8 mouse cellular contexts compared by ENCODE assay signal in the genomic region with DNA sequence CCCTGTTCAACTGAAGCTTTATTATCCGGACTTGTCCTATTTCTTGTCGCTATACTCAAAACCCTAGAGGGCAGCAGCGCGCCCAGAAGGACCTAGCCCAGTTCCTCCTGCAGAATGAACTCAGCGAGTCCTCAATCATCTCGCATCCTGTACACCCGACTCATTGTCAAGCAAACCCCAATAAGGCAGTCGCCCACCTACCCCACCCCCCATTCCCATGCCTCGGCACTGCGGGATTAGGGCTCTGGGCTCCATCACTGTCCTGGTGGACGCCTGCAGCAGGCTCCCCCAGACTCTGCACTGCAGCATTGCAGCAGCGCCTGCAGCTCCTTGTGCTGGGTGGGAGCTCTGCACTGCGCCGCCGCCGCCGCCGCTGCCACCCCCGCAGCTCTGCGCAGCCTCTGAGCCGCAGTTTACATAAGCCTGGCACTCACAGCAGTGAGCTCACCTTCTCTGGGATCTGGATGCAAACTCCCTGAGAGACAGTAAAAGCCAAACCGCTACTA. TPM values are rescaled to one million over a fixed set of nuclear protein-coding genes. Genes with fewer than 3 reads are reported as not detected.
A peak's percentile ranks its signal among the peaks of the same experiment; 100 is the strongest.
DNase-seq lines count a peak whose midpoint lies in the region; ATAC-seq and TF ChIP-seq lines count a peak whose summit lies in the region.

No protein-coding gene starts in this region.

- peaks cover 23% of the 10 kb centered on the region for H3K4me1 ChIP-seq in E14TG2a.4 (replicated peaks; ENCODE audit: low read depth, low read length)
- H3K4me1 ChIP-seq in forebrain, embryonic 15.5 days, result peaks cover 9% of the 10 kb centered on the region; the same call in 1 of the 2 replicates
- H3K4me1 ChIP-seq in liver, postnatal 0 days (ENCODE audit: insufficient read depth), result peaks cover 6% of the 10 kb centered on the region; the same call in 1 of the 2 replicates

- peaks cover 16% of the 10 kb centered on the region; the same call in 1 of the 2 replicates for H3K27me3 ChIP-seq in E14TG2a.4 (ENCODE audit: insufficient read depth, low read length)
- no peaks in the 10 kb centered on the region for H3K27me3 ChIP-seq in forebrain, embryonic 15.5 days
- H3K27me3 ChIP-seq in liver, postnatal 0 days (ENCODE audit: insufficient read depth, low read length), result no peaks in the 10 kb centered on the region

- ATAC-seq in forebrain, embryonic 15.5 days (replicated peaks), result peak; percentile 99
- peak; percentile 80 for ATAC-seq in liver, postnatal 0 days
- ATAC-seq in neutrophil, adult 5-6 weeks (ENCODE audit: extremely low read depth, insufficient number of reproducible peaks, low FRiP score, poor library complexity, severe bottlenecking), result peak; percentile 80

- under 1% methylated on average over 22 of the region's 22 CpGs for WGBS in forebrain, embryonic 15.5 days
- WGBS in liver, postnatal 0 days (ENCODE audit: insufficient replicate concordance), result under 1% methylated on average over 22 of the region's 22 CpGs

- no peak; the same call in 1 of the 2 replicates for TF ChIP-seq CTCF in E14TG2a.4 (conservative IDR thresholded peaks at IDR 0.05; ENCODE audit: low read length)
- peak; percentile 67 for TF ChIP-seq CTCF in liver, postnatal 0 days (IDR thresholded peaks at IDR 0.05; ENCODE audit: low read depth)

- H3K27ac ChIP-seq in forebrain, embryonic 15.5 days (replicated peaks), result peak overlapping the region; percentile 89
- no peak overlapping the region for H3K27ac ChIP-seq in liver, postnatal 0 days (ENCODE audit: low read depth)

- intact Hi-C loops in heart, postnatal 14 days (cut with DNase I), result loop anchor here (2.0 to 5.0 kb wide), 4 partner anchors 37 to 438 kb away; no protein-coding TSS in a partner anchor

- H3K9ac ChIP-seq in forebrain, embryonic 15.5 days (replicated peaks), result peak overlapping the region; percentile 88
- H3K9ac ChIP-seq in liver, postnatal 0 days (replicated peaks), result peak overlapping the region; percentile 53

- no peaks in the 10 kb centered on the region for H3K9me3 ChIP-seq in E14TG2a.4 (ENCODE audit: low read length)
- no peaks in the 10 kb centered on the region for H3K9me3 ChIP-seq in forebrain, embryonic 15.5 days
- no peaks in the 10 kb centered on the region for H3K9me3 ChIP-seq in liver, postnatal 0 days (ENCODE audit: low read length)

- TF ChIP-seq EP300 in liver, postnatal 0 days (IDR thresholded peaks at IDR 0.05; ENCODE audit: low read depth), result no peak

- peak overlapping the region; percentile 74 for H3K4me3 ChIP-seq in E14TG2a.4 (replicated peaks; ENCODE audit: low read length)
- peak overlapping the region; percentile 62 for H3K4me3 ChIP-seq in forebrain, embryonic 15.5 days
- peak overlapping the region; percentile 49 for H3K4me3 ChIP-seq in liver, postnatal 0 days (ENCODE audit: low read depth, low read length)

- no peaks in the 10 kb centered on the region for H3K36me3 ChIP-seq in E14TG2a.4 (ENCODE audit: insufficient read depth, low read length)
- no peaks in the 10 kb centered on the region for H3K36me3 ChIP-seq in forebrain, embryonic 15.5 days
- no peaks in the 10 kb centered on the region for H3K36me3 ChIP-seq in liver, postnatal 0 days (replicated peaks; ENCODE audit: insufficient read depth, low read length)

- H3K4me2 ChIP-seq in forebrain, embryonic 15.5 days (replicated peaks), result peak overlapping the region; percentile 67
- H3K4me2 ChIP-seq in liver, postnatal 0 days (ENCODE audit: low read depth, low read length), result peak overlapping the region; percentile 93

- peak; percentile 4 for DNase-seq in c-Kit-positive CD71-positive TER-119-positive erythroid progenitor cells, embryonic 14.5 days (ENCODE audit: low spot score)
- peak; percentile 75 to 82 for DNase-seq in heart, postnatal 14 days
- DNase-seq in layer of hippocampus, adult 11-12 months (ENCODE audit: low spot score), result peak; percentile 84
- DNase-seq in liver, postnatal 0 days, result peak; percentile 65
- peak; percentile 51 to 58 for DNase-seq in thymus, adult 18-20 months

RNA-seq across cellular contexts. Expression of a gene that starts 36.4 kb away (rescaled TPM):
- polyA plus RNA-seq in forebrain, embryonic 15.5 days (2015; fragmentation: Nextera tagmentation; extraction: Ambion mirVana), result not detected in 2 replicates
- not detected for total RNA-seq in heart, postnatal 14 days (2021)
- polyA plus RNA-seq in liver, postnatal 0 days (2015; fragmentation: Nextera tagmentation; extraction: Ambion mirVana), result 0.67 and 0.83 TPM in 2 replicates
- 5.9 TPM in 1 of 2 replicates, not detected in the other for total RNA-seq in neutrophil, adult 5-6 weeks (2017)

Comparison
In these comparisons a context has a peak if more than half of its experiments do, and no peak if none do; other contexts are left out.
1. DNase-seq: peak in every context shown above with its lines; median percentile 84 in layer of hippocampus, adult 11-12 months; 78 in heart, postnatal 14 days; 65 in liver, postnatal 0 days; 54 in thymus, adult 18-20 months; 4 in c-Kit-positive CD71-positive TER-119-positive erythroid progenitor cells, embryonic 14.5 days.